Mouse (Mus musculus) intestine, embryonic 16.5 days (tissue): Measurements from ENCODE around the gene Plekhg4. TPM values are rescaled to one million over a fixed set of nuclear protein-coding genes. Genes with fewer than 3 reads are reported as not detected.

Source experiments
- ATAC-seq: fragments of 200-750 bp; cut with Nextera tagmentation; 2 replicates; pipeline ENCODE4 v1.8.0; 2017; ENCODE audit warnings: moderate TSS enrichment, moderate library complexity
- H3K27ac ChIP-seq: fragments of 300-500 bp; sonication (generic); 2 replicates; pipeline ENCODE4 v1.5.1; 2014; ENCODE audit warnings: mild to moderate bottlenecking, low read length
- H3K27me3 ChIP-seq: fragments of 300-500 bp; sonication (generic); replicated peaks from 2 replicates; pipeline ENCODE4 v1.6.1; 2014; ENCODE audit warnings: low read length, control low read depth, mixed read lengths; ENCODE audit not compliant: control insufficient read depth, insufficient read depth
- H3K36me3 ChIP-seq: fragments of 300-500 bp; sonication (generic); 2 replicates; pipeline ENCODE4 v1.6.1; 2014; ENCODE audit warnings: low read length, control low read depth; ENCODE audit not compliant: control insufficient read depth, insufficient read depth
- H3K4me1 ChIP-seq: fragments of 300-500 bp; sonication (generic); 2 replicates; pipeline ENCODE4 v1.6.1; 2014; ENCODE audit warnings: low read length, control low read depth, mixed read lengths; ENCODE audit not compliant: control insufficient read depth, insufficient read depth
- H3K4me2 ChIP-seq: fragments of 300-500 bp; sonication (generic); 2 replicates; pipeline ENCODE4 v1.6.1; 2014; ENCODE audit warnings: low read depth, low read length, control low read depth
- H3K4me3 ChIP-seq: fragments of 300-500 bp; sonication (generic); 2 replicates; pipeline ENCODE4 v1.5.1; 2014; ENCODE audit warnings: mild to moderate bottlenecking, low read length
- H3K9ac ChIP-seq: fragments of 300-500 bp; sonication (generic); 2 replicates; pipeline ENCODE4 v1.6.1; 2014; ENCODE audit warnings: low read depth, low read length
- H3K9me3 ChIP-seq: fragments of 300-500 bp; sonication (generic); 2 replicates; pipeline ENCODE4 v1.6.1; 2016; ENCODE audit warnings: low read length, control low read depth; ENCODE audit not compliant: control insufficient read depth
- WGBS: fragments of 180-500 bp; shearing (Covaris S2); extraction: QIAGEN DNeasy Blood & Tissue Kit; methylation state at CpG from one replicate; pipeline ENCODE4 v1.1.7; 2014; 5-methylcytosine and 5-hydroxymethylcytosine counted together
- polyA plus RNA-seq: library from polyadenylated mRNA; unstranded; fragments of >200 nt; fragmentation: Nextera tagmentation; extraction: Ambion mirVana; gene quantifications from 2 replicates; pipeline ENCODE4 v1.2.1, GENCODE M21; 2015

Plekhg4 gene
- polyA plus RNA-seq, 1 experiment from 2014 or later = 0.15 TPM

- Histone ChIP-seq H3K27ac (peak overlapping the region; percentile 47), H3K27me3 (no peaks in the 10 kb centered on the region), H3K4me2 (no peak overlapping the region), H3K36me3 (no peaks in the 10 kb centered on the region), H3K4me1 (peaks cover 5% of the 10 kb centered on the region), H3K9me3 (no peaks in the 10 kb centered on the region), H3K4me3 (no peak overlapping the region), H3K9ac (no peak overlapping the region)
- peak; percentile 39 for ATAC-seq
- WGBS = 53% methylated on average over 12 of the region's 12 CpGs
Measured at GRCm38 (mm10) chr8:105361751-105362702, 11.0 kb upstream of the Plekhg4 start.

GRCm38 (mm10) chr8:105367107-105367506 lies 6.0 kb upstream of the Plekhg4 start:
- H3K4me3 ChIP-seq = no peak overlapping the region
- H3K4me1 ChIP-seq = peaks cover 5% of the 10 kb centered on the region
- no peak for ATAC-seq
- H3K4me2 ChIP-seq = no peak overlapping the region
- WGBS = 67% methylated on average over 2 of the region's 2 CpGs
- H3K9ac ChIP-seq = no peak overlapping the region
- H3K27me3 ChIP-seq = no peaks in the 10 kb centered on the region
- no peaks in the 10 kb centered on the region for H3K9me3 ChIP-seq
- no peak overlapping the region for H3K27ac ChIP-seq
- H3K36me3 ChIP-seq = no peaks in the 10 kb centered on the region

- H3K27me3 ChIP-seq = no peaks in the 10 kb centered on the region
- 81% methylated on average over 9 of the region's 9 CpGs for WGBS
- ATAC-seq = no peak
- H3K27ac ChIP-seq = no peak overlapping the region
- no peak overlapping the region for H3K9ac ChIP-seq
- no peak overlapping the region for H3K4me3 ChIP-seq
- no peaks in the 10 kb centered on the region for H3K36me3 ChIP-seq
- H3K4me1 ChIP-seq = no peaks in the 10 kb centered on the region
- H3K9me3 ChIP-seq = 0 out of 2 replicates have a peak, but pooled peaks cover 3% of the 10 kb centered on the region
- no peak overlapping the region for H3K4me2 ChIP-seq
Measured at GRCm38 (mm10) chr8:105372473-105372872, 601 bp upstream of the Plekhg4 start.

- Histone ChIP-seq H3K9me3 (0 out of 2 replicates have a peak, but pooled peaks cover 3% of the 10 kb centered on the region), H3K4me3 (peak overlapping the region; percentile 15; the same call in 1 of the 2 replicates), H3K27me3 (no peaks in the 10 kb centered on the region), H3K9ac (no peak overlapping the region), H3K36me3 (no peaks in the 10 kb centered on the region), H3K4me2 (peak overlapping the region; percentile 35), H3K4me1 (peaks cover 3% of the 10 kb centered on the region; the same call in 1 of the 2 replicates), H3K27ac (no peak overlapping the region)
- 27% methylated on average over 30 of the region's 33 CpGs for WGBS
- ATAC-seq = peak; percentile 63; the same call in 1 of the 2 replicates
Measured at GRCm38 (mm10) chr8:105374513-105374966, 1.5 kb downstream of the Plekhg4 start.

GRCm38 (mm10) chr8:105378673-105379072 lies 5.6 kb downstream of the Plekhg4 start:
- Histone ChIP-seq H3K9ac (no peak overlapping the region), H3K4me1 (peaks cover 3% of the 10 kb centered on the region; the same call in 1 of the 2 replicates), H3K4me3 (no peak overlapping the region), H3K27ac (no peak overlapping the region), H3K9me3 (0 out of 2 replicates have a peak, but pooled peaks cover 3% of the 10 kb centered on the region), H3K36me3 (no peaks in the 10 kb centered on the region), H3K4me2 (no peak overlapping the region), H3K27me3 (no peaks in the 10 kb centered on the region)
- peak; percentile 39 for ATAC-seq
- 62% methylated on average over 19 of the region's 19 CpGs for WGBS

- Histone ChIP-seq H3K9ac (no peak overlapping the region), H3K27ac (no peak overlapping the region), H3K9me3 (no peaks in the 10 kb centered on the region), H3K27me3 (no peaks in the 10 kb centered on the region), H3K4me3 (no peak overlapping the region), H3K4me2 (no peak overlapping the region), H3K4me1 (peaks cover 3% of the 10 kb centered on the region; the same call in 1 of the 2 replicates), H3K36me3 (no peaks in the 10 kb centered on the region)
- WGBS = 85% methylated on average over 12 of the region's 12 CpGs
- no peak for ATAC-seq
Measured at GRCm38 (mm10) chr8:105380308-105380707, 7.2 kb downstream of the Plekhg4 start.

- H3K27ac ChIP-seq = no peak overlapping the region
- H3K9me3 ChIP-seq = no peaks in the 10 kb centered on the region
- no peak overlapping the region for H3K9ac ChIP-seq
- no peaks in the 10 kb centered on the region for H3K4me1 ChIP-seq
- 97% methylated on average over 2 of the region's 2 CpGs for WGBS
- H3K36me3 ChIP-seq = no peaks in the 10 kb centered on the region
- H3K4me2 ChIP-seq = no peak overlapping the region
- no peaks in the 10 kb centered on the region for H3K27me3 ChIP-seq
- no peak overlapping the region for H3K4me3 ChIP-seq
- no peak for ATAC-seq
Measured at GRCm38 (mm10) chr8:105384070-105384469, 11.0 kb downstream of the Plekhg4 start.

GRCm38 (mm10) chr8:105387151-105387550 lies 14.1 kb downstream of the Plekhg4 start:
- Histone ChIP-seq H3K4me1 (no peaks in the 10 kb centered on the region), H3K27me3 (no peaks in the 10 kb centered on the region), H3K27ac (no peak overlapping the region), H3K9ac (no peak overlapping the region), H3K36me3 (no peaks in the 10 kb centered on the region), H3K4me3 (no peak overlapping the region), H3K4me2 (no peak overlapping the region), H3K9me3 (no peaks in the 10 kb centered on the region)
- WGBS = 68% methylated on average over 1 of the region's 1 CpGs
- no peak for ATAC-seq

- Histone ChIP-seq H3K36me3 (no peaks in the 10 kb centered on the region), H3K9me3 (no peaks in the 10 kb centered on the region), H3K4me3 (no peak overlapping the region), H3K27me3 (no peaks in the 10 kb centered on the region), H3K4me2 (no peak overlapping the region), H3K27ac (no peak overlapping the region), H3K4me1 (no peaks in the 10 kb centered on the region), H3K9ac (no peak overlapping the region)
- WGBS = 54% methylated on average over 6 of the region's 6 CpGs
- no peak for ATAC-seq
Measured at GRCm38 (mm10) chr8:105389096-105389495, 16.0 kb downstream of the Plekhg4 start.
